Mouse (Mus musculus) liver, postnatal 0 days (tissue): ENCODE measurements around the gene Rpusd3. TPM values are rescaled to one million over a fixed set of nuclear protein-coding genes. Genes with fewer than 3 reads are reported as not detected.
A peak's percentile ranks its signal among the peaks of the same experiment; 100 is the strongest.

Experiments used
- ATAC-seq: fragments of 200-750 bp; cut with Nextera tagmentation; 2 replicates; pipeline ENCODE4 v1.8.0; 2017; ENCODE audit warnings: mild to moderate bottlenecking, moderate library complexity
- DNase-seq: peaks from one replicate; pipeline ENCODE4 v3.0.0-alpha.2; 2016
- H3K27ac ChIP-seq: fragments of 300-500 bp; sonication (generic); 2 replicates; pipeline ENCODE4 v1.5.1; 2014; ENCODE audit warnings: antibody characterized with exemption, moderate library complexity, mild to moderate bottlenecking, low read depth
- H3K27me3 ChIP-seq: fragments of 300-500 bp; sonication (generic); 2 replicates; pipeline ENCODE4 v1.6.1; 2014; ENCODE audit warnings: low read length, control low read depth, mixed read lengths; ENCODE audit not compliant: insufficient read depth
- H3K36me3 ChIP-seq: fragments of 300-500 bp; sonication (generic); replicated peaks from 2 replicates; pipeline ENCODE4 v1.6.1; 2014; ENCODE audit warnings: mild to moderate bottlenecking, control low read depth, low read length, moderate library complexity, mixed read lengths; ENCODE audit not compliant: insufficient read depth
- H3K4me1 ChIP-seq: fragments of 300-500 bp; sonication (generic); 2 replicates; pipeline ENCODE4 v1.6.1; 2014; ENCODE audit warnings: antibody characterized with exemption, mild to moderate bottlenecking, control low read depth; ENCODE audit not compliant: insufficient read depth
- H3K4me2 ChIP-seq: fragments of 300-500 bp; sonication (generic); 2 replicates; pipeline ENCODE4 v1.6.1; 2014; ENCODE audit warnings: low read depth, mild to moderate bottlenecking, low read length, moderate library complexity, mixed read lengths
- H3K4me3 ChIP-seq: fragments of 300-500 bp; sonication (generic); 2 replicates; pipeline ENCODE4 v1.5.1; 2014; ENCODE audit warnings: low read depth, low read length
- H3K9ac ChIP-seq: fragments of 300-500 bp; sonication (generic); replicated peaks from 2 replicates; pipeline ENCODE4 v1.6.1; 2014; ENCODE audit warnings: mild to moderate bottlenecking, moderate library complexity
- H3K9me3 ChIP-seq: fragments of 300-500 bp; sonication (generic); 2 replicates; pipeline ENCODE4 v1.6.1; 2016; ENCODE audit warnings: mild to moderate bottlenecking, control low read depth, low read length, mixed read lengths
- CTCF ChIP-seq: sonication (generic); IDR thresholded peaks from 2 replicates; pipeline ENCODE4 v1.5.1; 2016; ENCODE audit warnings: antibody characterized with exemption, low read depth
- EP300 ChIP-seq: IDR thresholded peaks from 2 replicates; pipeline ENCODE4 v1.6.1; 2016; ENCODE audit warnings: antibody characterized with exemption, low read depth, mild to moderate bottlenecking
- WGBS: fragments of 180-500 bp; shearing (Covaris S2); extraction: QIAGEN DNeasy Blood & Tissue Kit; methylation state at CpG from one replicate; pipeline ENCODE4 v1.1.7; 2014; ENCODE audit not compliant: insufficient replicate concordance; 5-methylcytosine and 5-hydroxymethylcytosine counted together
- polyA plus RNA-seq: library from polyadenylated mRNA; unstranded; fragments of >200 nt; fragmentation: Nextera tagmentation; extraction: Ambion mirVana; gene quantifications from 2 replicates; pipeline ENCODE4 v1.2.1, GENCODE M21; 2015

The Rpusd3 gene
- polyA plus RNA-seq, 1 experiment from 2014 or later = 17.1 TPM

DNA sequence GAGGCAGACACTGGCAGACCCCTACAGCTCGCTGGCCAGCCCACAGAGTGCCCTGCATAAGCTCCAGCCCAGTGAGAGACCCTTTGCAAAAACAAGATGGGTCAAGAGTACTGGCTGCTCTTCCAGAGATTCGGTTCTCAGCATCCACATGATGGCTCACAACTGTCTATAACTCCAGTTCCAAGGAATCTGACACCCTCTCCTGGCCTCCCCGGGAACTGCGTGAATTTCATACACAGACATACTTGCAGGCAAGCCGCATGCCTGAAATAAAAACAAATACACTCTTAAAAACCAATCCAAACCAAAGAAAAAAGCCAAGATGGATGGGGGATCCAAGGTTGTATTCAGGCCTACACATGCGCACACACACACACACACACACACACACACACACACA is 23.6 kb downstream of the Rpusd3 start:
- 89% methylated on average over 6 of the region's 6 CpGs for WGBS
- H3K27ac ChIP-seq = no peak overlapping the region
- ATAC-seq (no peak), DNase-seq (no peak)
- TF ChIP-seq EP300 (no peak), CTCF (no peak)
- peaks cover 10% of the 10 kb centered on the region; the same call in 1 of the 2 replicates for H3K36me3 ChIP-seq
- no peak overlapping the region for H3K4me2 ChIP-seq
- H3K9ac ChIP-seq = no peak overlapping the region
- H3K9me3 ChIP-seq = no peaks in the 10 kb centered on the region
- H3K27me3 ChIP-seq = 0 out of 2 replicates have a peak, but pooled peaks cover 3% of the 10 kb centered on the region
- peaks cover 3% of the 10 kb centered on the region; the same call in 1 of the 2 replicates for H3K4me1 ChIP-seq
- no peak overlapping the region for H3K4me3 ChIP-seq

DNA sequence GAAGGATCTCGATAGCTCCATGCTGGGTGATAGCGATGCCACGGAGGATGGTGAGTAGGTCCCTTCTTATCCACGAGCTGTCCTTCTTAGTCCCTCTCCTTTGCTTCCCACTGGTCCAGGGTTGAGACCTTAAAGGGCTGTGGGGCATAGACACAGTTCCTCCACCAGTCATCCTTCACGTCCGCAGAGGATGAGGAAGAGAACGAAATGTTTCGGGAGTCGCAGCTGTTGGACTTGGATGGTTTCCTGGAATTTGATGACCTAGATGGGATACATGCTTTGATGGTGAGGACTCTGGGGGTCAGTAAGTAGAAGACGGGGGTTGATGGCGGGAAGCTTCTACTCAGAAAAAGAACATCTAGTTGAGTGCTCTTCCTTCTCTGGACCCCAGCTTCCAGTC is 24.3 kb downstream of the Rpusd3 start:
- 0 out of 2 replicates have a peak, but pooled peaks cover 3% of the 10 kb centered on the region for H3K27me3 ChIP-seq
- H3K4me1 ChIP-seq = peaks cover 3% of the 10 kb centered on the region; the same call in 1 of the 2 replicates
- ATAC-seq = no peak
- no peak overlapping the region for H3K9ac ChIP-seq
- 88% methylated on average over 11 of the region's 11 CpGs for WGBS
- DNase-seq = no peak
- no peaks in the 10 kb centered on the region for H3K9me3 ChIP-seq
- peaks cover 16% of the 10 kb centered on the region for H3K36me3 ChIP-seq
- no peak overlapping the region for H3K4me2 ChIP-seq
- H3K27ac ChIP-seq = no peak overlapping the region
- no peak overlapping the region for H3K4me3 ChIP-seq
- no peak for TF ChIP-seq CTCF
- TF ChIP-seq EP300 = no peak

DNA sequence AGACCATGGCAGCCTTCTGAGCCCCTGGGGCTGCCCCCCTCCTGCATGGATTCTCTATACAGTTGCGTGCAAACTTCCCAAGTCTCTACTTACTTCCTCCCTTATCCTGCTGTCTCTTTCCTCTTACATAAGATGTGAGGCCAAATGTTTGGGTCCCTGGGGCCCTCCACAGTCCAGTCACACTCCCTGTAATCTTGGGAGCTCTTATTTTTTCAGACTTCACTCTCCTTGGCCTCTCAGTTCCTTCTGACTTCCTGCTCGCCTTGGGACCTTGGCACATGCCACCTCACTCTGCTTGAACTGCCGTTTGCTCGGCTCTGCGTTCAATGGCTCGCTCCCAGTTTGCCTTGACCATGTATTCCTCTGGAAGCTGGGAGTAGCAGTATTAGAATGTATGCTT is 25.2 kb downstream of the Rpusd3 start:
- Histone ChIP-seq H3K27me3 (0 out of 2 replicates have a peak, but pooled peaks cover 3% of the 10 kb centered on the region), H3K4me3 (no peak overlapping the region), H3K9me3 (no peaks in the 10 kb centered on the region), H3K4me2 (no peak overlapping the region), H3K4me1 (peaks cover 3% of the 10 kb centered on the region; the same call in 1 of the 2 replicates), H3K36me3 (peaks cover 24% of the 10 kb centered on the region), H3K9ac (no peak overlapping the region), H3K27ac (no peak overlapping the region)
- DNase-seq = no peak
- 74% methylated on average over 6 of the region's 6 CpGs for WGBS
- TF ChIP-seq EP300 = no peak
- no peak for TF ChIP-seq CTCF
- no peak for ATAC-seq

DNA sequence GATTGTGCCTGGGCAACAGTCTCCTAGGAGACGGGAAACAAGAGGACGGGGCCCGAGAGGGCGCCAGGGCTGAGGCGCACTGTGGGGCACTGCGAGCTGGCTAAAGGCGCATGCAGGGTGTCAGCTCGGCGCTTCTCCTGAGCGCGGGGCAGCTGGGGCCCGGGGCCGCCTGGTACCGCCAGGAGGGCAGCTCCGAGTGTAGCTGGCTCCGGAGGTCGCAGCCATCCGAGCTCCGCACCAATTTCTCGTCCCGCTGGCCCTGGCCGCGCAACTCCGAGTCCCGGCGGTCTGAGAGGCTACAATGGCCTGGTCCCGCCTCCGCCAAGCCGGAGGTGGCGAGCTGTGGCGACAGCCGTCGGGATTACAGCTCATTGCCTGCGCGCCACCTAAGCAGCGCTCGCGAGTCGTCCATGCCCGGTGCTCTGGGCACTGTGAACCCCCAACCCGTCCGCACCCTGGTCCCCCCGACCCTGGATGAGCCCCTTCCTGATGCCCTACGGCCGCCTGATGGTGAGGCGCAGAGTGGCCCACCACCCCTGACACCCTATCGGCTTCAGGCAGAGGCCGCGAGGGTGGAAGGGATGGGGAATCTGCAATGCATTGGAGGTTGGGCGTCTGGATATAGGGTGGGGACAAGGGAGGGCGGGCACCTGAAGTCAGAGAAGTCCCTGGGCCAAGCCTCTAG is 26.6 kb downstream of the Rpusd3 start:
- peaks cover 3% of the 10 kb centered on the region; the same call in 1 of the 2 replicates for H3K4me1 ChIP-seq
- 0 out of 2 replicates have a peak, but pooled peaks cover 3% of the 10 kb centered on the region for H3K27me3 ChIP-seq
- DNase-seq (peak; percentile 43), ATAC-seq (peak; percentile 70)
- TF ChIP-seq EP300 = no peak
- no peak for TF ChIP-seq CTCF
- no peak overlapping the region for H3K27ac ChIP-seq
- peak overlapping the region; percentile 47 for H3K9ac ChIP-seq
- peak overlapping the region; percentile 26 for H3K4me3 ChIP-seq
- H3K4me2 ChIP-seq = peak overlapping the region; percentile 65
- 9% methylated on average over 50 of the region's 51 CpGs for WGBS
- H3K36me3 ChIP-seq = peaks cover 34% of the 10 kb centered on the region
- H3K9me3 ChIP-seq = no peaks in the 10 kb centered on the region

DNA sequence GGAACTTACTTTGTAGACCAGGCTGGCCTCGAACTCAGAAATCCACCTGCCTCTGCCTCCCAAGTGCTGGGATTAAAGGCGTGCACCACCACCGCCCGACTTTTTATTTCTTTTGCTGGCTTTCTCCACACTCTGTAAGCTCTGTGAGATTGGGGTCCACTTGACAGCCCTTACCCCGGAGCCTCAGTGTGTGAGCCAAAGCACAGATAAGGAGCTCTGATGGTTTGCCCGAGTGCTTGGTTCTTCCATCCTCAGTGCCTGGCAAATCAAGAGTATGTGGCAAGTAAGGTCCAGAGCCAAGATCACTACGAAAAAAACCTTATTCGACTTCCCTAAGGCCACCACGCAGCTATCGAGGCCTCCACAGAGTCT is 27.1 kb downstream of the Rpusd3 start:
- ATAC-seq = 0 out of 2 replicates have a peak, but pooled peaks have one; percentile 2
- H3K4me2 ChIP-seq = peak overlapping the region; percentile 65
- DNase-seq = no peak
- TF ChIP-seq EP300 (no peak), CTCF (no peak)
- peaks cover 3% of the 10 kb centered on the region; the same call in 1 of the 2 replicates for H3K4me1 ChIP-seq
- H3K27me3 ChIP-seq = 0 out of 2 replicates have a peak, but pooled peaks cover 3% of the 10 kb centered on the region
- no peaks in the 10 kb centered on the region for H3K9me3 ChIP-seq
- H3K36me3 ChIP-seq = peaks cover 39% of the 10 kb centered on the region
- 24% methylated on average over 10 of the region's 10 CpGs for WGBS
- H3K4me3 ChIP-seq = peak overlapping the region; percentile 26
- H3K9ac ChIP-seq = no peak overlapping the region
- no peak overlapping the region for H3K27ac ChIP-seq

DNA sequence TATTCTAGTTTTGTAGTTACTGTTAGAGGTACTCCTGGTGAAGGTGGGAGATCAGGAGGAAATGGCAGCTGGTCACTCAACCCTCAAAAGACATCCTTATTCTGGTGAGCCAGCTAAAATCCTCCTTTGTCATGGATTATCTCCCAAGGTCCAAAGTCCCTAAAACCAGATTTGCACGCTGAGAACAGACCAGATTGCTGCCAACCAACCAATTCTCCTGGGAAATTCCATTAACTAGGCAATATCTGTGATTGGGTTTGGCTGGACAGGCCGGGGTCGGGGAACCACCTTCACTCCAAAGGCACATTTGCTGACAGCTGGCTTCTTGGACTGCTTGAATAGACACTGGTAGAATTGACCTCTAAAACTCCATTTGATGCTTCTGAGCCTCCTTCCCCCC is 28.4 kb downstream of the Rpusd3 start:
- TF ChIP-seq EP300 = no peak
- no peak for TF ChIP-seq CTCF
- H3K9me3 ChIP-seq = no peaks in the 10 kb centered on the region
- ATAC-seq = no peak
- H3K27me3 ChIP-seq = 0 out of 2 replicates have a peak, but pooled peaks cover 3% of the 10 kb centered on the region
- peaks cover 49% of the 10 kb centered on the region for H3K36me3 ChIP-seq
- H3K9ac ChIP-seq = no peak overlapping the region
- no peak overlapping the region for H3K4me3 ChIP-seq
- H3K4me2 ChIP-seq = no peak overlapping the region
- no peak overlapping the region for H3K27ac ChIP-seq
- DNase-seq = no peak
- peaks cover 3% of the 10 kb centered on the region; the same call in 1 of the 2 replicates for H3K4me1 ChIP-seq
- WGBS = 84% methylated on average over 3 of the region's 3 CpGs
